Mouse (Mus musculus): Measurements from ENCODE around the gene BC024063. TPM values are rescaled to one million over a fixed set of nuclear protein-coding genes. Genes with fewer than 3 reads are reported as not detected.
A peak's percentile ranks its signal among the peaks of the same experiment; 100 is the strongest.
"Not testable (repeated sequence)": the region's sequence is repeated elsewhere in the genome, so short reads cannot be mapped to it uniquely, and the experiment has no call there.

The BC024063 gene
- total RNA-seq (2012; rRNA removed) (2.8 and 4.1 TPM in 2 replicates), total RNA-seq (2014; rRNA removed) (9.0 and 9.6 TPM in 2 replicates), polyA plus RNA-seq (2012; ENCODE audit: insufficient read length, low read depth) (2.6 and 3.3 TPM in 2 replicates)

DNA sequence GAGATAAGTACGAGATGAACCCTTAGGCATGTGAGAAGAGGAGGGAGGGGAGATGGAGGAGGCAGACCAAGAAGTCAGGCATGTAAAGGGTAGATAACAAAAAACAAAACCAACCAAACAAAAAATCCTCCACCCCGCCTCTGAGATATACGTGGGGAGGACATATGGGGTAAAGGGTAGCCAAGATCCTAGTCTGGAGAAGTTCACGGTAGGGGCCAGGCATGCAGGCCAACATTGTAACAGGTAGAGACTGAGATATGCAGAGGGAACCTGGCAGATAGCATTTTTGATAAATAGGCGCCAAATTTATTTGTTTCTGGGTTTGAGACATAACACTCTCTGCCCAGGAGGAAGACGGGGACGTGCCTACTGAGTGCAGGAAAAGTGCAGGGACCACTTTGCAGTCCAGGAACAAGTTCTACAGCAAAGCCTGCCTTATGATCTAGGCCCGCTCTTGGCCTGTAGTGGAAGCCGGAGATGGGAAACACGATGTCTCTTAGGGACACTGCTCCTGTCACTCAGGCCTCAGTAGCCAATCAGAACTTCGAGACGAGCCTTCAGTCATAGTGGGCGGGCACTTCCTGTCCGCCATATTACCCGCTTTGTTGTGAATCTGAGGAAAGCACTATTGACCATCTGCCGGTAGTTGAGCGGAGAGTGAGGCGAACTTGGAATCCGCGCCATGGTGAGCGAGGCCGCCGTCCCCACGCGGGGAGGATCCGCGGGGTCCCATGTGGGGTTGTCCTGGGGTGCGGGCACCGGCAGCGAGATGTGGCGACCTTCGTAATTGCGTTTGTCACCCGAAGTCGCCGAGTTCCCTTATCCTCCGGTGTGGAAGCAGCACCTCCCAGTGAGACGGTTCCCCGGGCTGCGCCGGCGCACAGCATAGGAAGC is at the start of gene BC024063:
TSS of gene BC024063 (plus strand) at position 626 of the 894 bp plus-strand sequence.
- Histone ChIP-seq H3K4me2 (ENCODE audit: insufficient read depth, low read depth, poor library complexity, severe bottlenecking) (peak within 1 kb of the TSS; percentile 61), H3K9ac (ENCODE audit: insufficient read depth, low read depth) (peak within 1 kb of the TSS; percentile 65), H3K4me3 (replicated peaks in 1 of 3; ENCODE audit: low read depth in 2 of 3, low read length in 2 of 3, poor library complexity in 1 of 3) (peak within 1 kb of the TSS; percentile 56 to 80 (median 63)), H3K27ac (ENCODE audit: insufficient read depth, low read depth) (peak within 1 kb of the TSS; percentile 84)
- dilution Hi-C loops (cut with MboI; ENCODE audit: extremely low pct_ligation_motif_present, extremely low pct_unique_long_range_greater_than_20kb, low sequenced_read_pairs); H3K9me3 ChIP-seq (replicated peaks; ENCODE audit: low read length); H3K27me3 ChIP-seq (replicated peaks); H3K36me3 ChIP-seq (replicated peaks in 1 of 2; ENCODE audit: control insufficient read depth in 1 of 2, insufficient read depth in 1 of 2, low read length in 1 of 2); H3K4me1 ChIP-seq (ENCODE audit: control insufficient read depth in 1 of 2, insufficient read depth in 2 of 2); H3K79me2 ChIP-seq (replicated peaks; ENCODE audit: control insufficient read depth, extremely low read depth, insufficient read depth, poor library complexity, severe bottlenecking); in situ Hi-C loops (cut with MboI; ENCODE audit: low pct_ligation_motif_present, low pct_unique_long_range_greater_than_20kb, low sequenced_read_pairs): not testable (repeated sequence)
- TF ChIP-seq MAX (IDR thresholded peaks at IDR 0.05; ENCODE audit: low read length) (peak; percentile 49; the same call in 1 of the 2 replicates), TBP (conservative IDR thresholded peaks at IDR 0.05; ENCODE audit: low read depth, low read length) (peak; percentile 67), ELF1 (IDR thresholded peaks at IDR 0.05; ENCODE audit: low read depth, low read length) (peak; percentile 73), CHD2 (IDR thresholded peaks at IDR 0.05; ENCODE audit: low read length) (peak; percentile 66), NELFE (IDR thresholded peaks at IDR 0.05; ENCODE audit: low read depth, low read length) (peak; percentile 54), TCF12 (IDR thresholded peaks at IDR 0.05; ENCODE audit: low read depth, low read length) (0 out of 2 replicates have a peak, but pooled peaks have one; percentile 7), NRF1 (IDR thresholded peaks at IDR 0.05; ENCODE audit: low read depth, low read length) (peak; percentile 80), HCFC1 (IDR thresholded peaks at IDR 0.05; ENCODE audit: low read depth, low read length) (peak; percentile 68), POLR2A (IDR thresholded peaks at IDR 0.05; ENCODE audit: low read depth, low read length) (peak; percentile 66)
- peak; percentile 93 for DNase-seq (ENCODE audit: extremely low read depth)

DNA sequence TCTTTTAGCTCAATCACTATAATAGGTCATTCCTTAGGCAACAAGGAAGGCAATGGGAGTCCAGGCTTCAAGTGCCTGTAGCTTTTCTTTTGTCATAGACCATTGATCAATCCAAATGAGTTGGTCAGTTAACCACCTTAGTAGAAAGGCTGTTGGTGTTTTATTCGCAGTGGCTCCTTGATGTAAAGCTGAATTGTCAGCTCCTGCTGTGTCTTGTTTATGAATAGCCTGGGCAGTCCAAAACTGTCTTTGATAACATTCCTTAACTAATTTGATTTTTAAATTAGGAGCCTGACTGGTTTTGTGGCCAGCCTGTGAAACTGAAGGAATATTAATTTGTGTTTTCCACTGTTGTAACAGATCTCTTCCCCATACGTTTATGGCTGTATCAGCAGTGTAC is 41.0 kb upstream of the BC024063 start:
- TF ChIP-seq ZMIZ1 (IDR thresholded peaks at IDR 0.05; ENCODE audit: low read depth, low read length) (no peak), ZKSCAN1 (IDR thresholded peaks at IDR 0.05; ENCODE audit: borderline replicate concordance, low read depth, low read length) (no peak), MYC (IDR thresholded peaks at IDR 0.05; ENCODE audit: low read depth, low read length) (no peak), CTCF (conservative IDR thresholded peaks at IDR 0.05 in 1 of 2, IDR thresholded peaks at IDR 0.05 in 1 of 2; ENCODE audit: low read depth in 2 of 2, low read length in 2 of 2) (no peak), RCOR1 (conservative IDR thresholded peaks at IDR 0.05; ENCODE audit: low read depth, low read length) (no peak), JUND (conservative IDR thresholded peaks at IDR 0.05; ENCODE audit: low read depth, low read length) (no peak), UBTF (IDR thresholded peaks at IDR 0.05; ENCODE audit: low read depth, low read length) (no peak), GABPA (IDR thresholded peaks at IDR 0.05; ENCODE audit: insufficient replicate concordance, low read depth, low read length) (no peak), SMC3 (IDR thresholded peaks at IDR 0.05; ENCODE audit: low read depth, low read length) (no peak), E2F4 (IDR thresholded peaks at IDR 0.05; ENCODE audit: insufficient replicate concordance, low read depth, low read length) (no peak), ELF1 (IDR thresholded peaks at IDR 0.05; ENCODE audit: low read depth, low read length) (no peak), USF1 (IDR thresholded peaks at IDR 0.05; ENCODE audit: low read depth, low read length) (no peak), POLR2AphosphoS2 (IDR thresholded peaks at IDR 0.05; ENCODE audit: low read depth, low read length) (no peak), TBP (conservative IDR thresholded peaks at IDR 0.05; ENCODE audit: low read depth, low read length) (no peak), CHD2 (IDR thresholded peaks at IDR 0.05; ENCODE audit: low read length) (no peak), KAT2A (IDR thresholded peaks at IDR 0.05; ENCODE audit: insufficient replicate concordance, low read length) (no peak)
- DNase-seq (ENCODE audit: extremely low read depth) = no peak
- Histone ChIP-seq H3K9ac (ENCODE audit: insufficient read depth, low read depth) (no peak overlapping the region), H3K79me2 (replicated peaks; ENCODE audit: control insufficient read depth, extremely low read depth, insufficient read depth, poor library complexity, severe bottlenecking) (no peaks in the 10 kb centered on the region), H3K36me3 (replicated peaks in 1 of 2; ENCODE audit: control insufficient read depth in 1 of 2, insufficient read depth in 1 of 2, low read length in 1 of 2) (no peaks in the 10 kb centered on the region), H3K27me3 (replicated peaks) (peaks cover 5% of the 10 kb centered on the region), H3K9me3 (replicated peaks; ENCODE audit: low read length) (peaks cover 3% of the 10 kb centered on the region), H3K4me1 (ENCODE audit: control insufficient read depth in 1 of 2, insufficient read depth in 2 of 2) (peaks cover 0 to 3% of the 10 kb centered on the region in 2 experiments; a peak in 2 of 4 replicates), H3K27ac (ENCODE audit: insufficient read depth, low read depth) (no peak overlapping the region), H3K4me3 (replicated peaks in 1 of 3; ENCODE audit: low read depth in 2 of 3, low read length in 2 of 3, poor library complexity in 1 of 3) (no peak overlapping the region), H3K4me2 (ENCODE audit: insufficient read depth, low read depth, poor library complexity, severe bottlenecking) (no peak overlapping the region)
- in situ Hi-C loops (cut with MboI; ENCODE audit: low pct_ligation_motif_present, low pct_unique_long_range_greater_than_20kb, low sequenced_read_pairs) (no loop called here), dilution Hi-C loops (cut with MboI; ENCODE audit: extremely low pct_ligation_motif_present, extremely low pct_unique_long_range_greater_than_20kb, low sequenced_read_pairs) (no loop called here)

Data from CH12.LX (cell line).